Mouse (Mus musculus): Measurements from ENCODE around the gene Rab11fip4. TPM values are rescaled to one million over a fixed set of nuclear protein-coding genes. Genes with fewer than 3 reads are reported as not detected.

Gene Rab11fip4
- polyA plus RNA-seq, 1 experiment from 2014 or later, result 28.9 TPM

GRCm38 (mm10) chr11:79658205-79658825, 67.3 kb downstream of the Rab11fip4 start:
- peaks cover 31% of the 10 kb centered on the region for H3K4me1 ChIP-seq (replicated peaks)
- no peak overlapping the region for H3K27ac ChIP-seq (replicated peaks)
- H3K4me2 ChIP-seq, result no peak overlapping the region
- H3K9ac ChIP-seq, result no peak overlapping the region
- no peaks in the 10 kb centered on the region for H3K36me3 ChIP-seq
- H3K4me3 ChIP-seq, result no peak overlapping the region
- 92% methylated on average over 10 of the region's 10 CpGs for WGBS
- H3K9me3 ChIP-seq, result no peaks in the 10 kb centered on the region
- no peaks in the 10 kb centered on the region for H3K27me3 ChIP-seq
- no peak for ATAC-seq (ENCODE audit: low FRiP score, low read depth)

DNA sequence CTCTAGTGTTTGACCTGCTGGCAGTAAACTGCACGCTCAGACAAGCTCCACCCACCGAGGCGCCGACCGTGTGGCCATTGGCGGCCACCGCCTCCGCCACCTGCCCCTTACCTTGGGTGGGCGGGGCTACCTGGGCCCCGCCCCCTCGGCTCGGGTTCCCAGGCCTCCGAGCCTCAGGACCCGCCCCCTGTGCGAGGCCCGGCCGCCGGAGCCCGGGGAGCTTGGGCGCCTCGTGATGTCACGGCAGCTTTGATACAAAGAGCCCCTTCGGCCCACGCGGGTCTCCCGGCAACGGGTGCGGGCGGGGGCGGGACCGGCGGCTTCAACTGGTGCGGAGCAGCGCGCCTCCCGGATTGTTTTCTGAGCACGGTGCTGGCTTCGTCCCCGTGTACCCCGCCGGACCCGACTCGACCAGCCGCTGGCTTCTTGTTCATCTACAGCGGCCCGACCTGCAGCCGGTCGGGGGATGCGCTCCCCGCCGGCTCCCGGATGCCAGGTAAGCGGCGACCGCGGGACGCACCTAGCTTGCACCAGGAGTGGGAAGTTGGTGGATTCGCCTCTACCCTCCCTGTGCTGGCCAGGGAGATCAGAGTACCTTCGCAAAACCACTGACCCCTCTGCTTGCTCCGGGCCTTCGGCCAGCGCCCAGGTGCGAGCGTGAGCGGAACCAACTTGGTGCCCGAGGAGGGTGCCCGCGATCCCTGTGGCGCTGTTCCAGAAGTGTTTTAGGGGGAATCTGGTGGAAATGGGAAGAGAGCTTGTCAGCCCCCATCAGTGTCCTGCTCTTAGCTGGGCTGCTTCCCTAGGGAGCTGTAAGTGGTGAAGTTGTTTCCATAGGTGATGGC, 69.6 kb downstream of the Rab11fip4 start:
- Histone ChIP-seq H3K9me3 (no peaks in the 10 kb centered on the region), H3K27me3 (no peaks in the 10 kb centered on the region), H3K4me2 (peak overlapping the region; percentile 91), H3K4me3 (peak overlapping the region; percentile 53), H3K4me1 (replicated peaks) (peaks cover 34% of the 10 kb centered on the region), H3K9ac (peak overlapping the region; percentile 58), H3K36me3 (no peaks in the 10 kb centered on the region), H3K27ac (replicated peaks) (peak overlapping the region; percentile 44)
- peak; percentile 88 for ATAC-seq (ENCODE audit: low FRiP score, low read depth)
- under 1% methylated on average over 64 of the region's 69 CpGs for WGBS

- ATAC-seq (ENCODE audit: low FRiP score, low read depth), result no peak
- 70% methylated on average over 6 of the region's 6 CpGs for WGBS
- H3K9me3 ChIP-seq, result no peaks in the 10 kb centered on the region
- H3K9ac ChIP-seq, result no peak overlapping the region
- H3K4me2 ChIP-seq, result peak overlapping the region; percentile 91
- no peaks in the 10 kb centered on the region for H3K27me3 ChIP-seq
- H3K36me3 ChIP-seq, result no peaks in the 10 kb centered on the region
- H3K4me1 ChIP-seq (replicated peaks), result peaks cover 37% of the 10 kb centered on the region
- H3K27ac ChIP-seq (replicated peaks), result no peak overlapping the region
- H3K4me3 ChIP-seq, result peak overlapping the region; percentile 53; the same call in 1 of the 2 replicates
Measured at GRCm38 (mm10) chr11:79661877-79662545, 71.0 kb downstream of the Rab11fip4 start.

DNA sequence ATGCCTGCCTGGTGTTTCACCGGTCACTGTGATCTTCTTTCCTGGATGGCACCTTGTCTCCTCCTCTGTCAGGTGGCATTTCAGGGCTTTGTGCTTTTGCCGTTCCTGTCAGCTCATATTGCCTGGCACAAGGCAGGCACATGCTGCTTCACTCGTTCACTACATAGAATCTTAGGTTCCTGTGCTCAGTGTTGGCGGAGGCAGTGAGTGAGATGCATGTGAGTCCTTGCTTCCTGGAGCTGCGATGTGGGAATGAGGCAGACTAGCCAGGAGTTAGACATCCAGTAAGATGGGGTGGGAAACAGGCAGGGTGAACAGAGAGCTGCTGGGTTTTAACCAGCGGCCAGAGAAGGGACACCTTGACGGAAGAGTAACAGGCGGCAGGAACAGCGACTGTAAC, 72.1 kb downstream of the Rab11fip4 start:
- no peaks in the 10 kb centered on the region for H3K36me3 ChIP-seq
- H3K4me2 ChIP-seq, result no peak overlapping the region
- H3K4me1 ChIP-seq (replicated peaks), result peaks cover 37% of the 10 kb centered on the region
- no peak overlapping the region for H3K27ac ChIP-seq (replicated peaks)
- no peak for ATAC-seq (ENCODE audit: low FRiP score, low read depth)
- H3K9me3 ChIP-seq, result no peaks in the 10 kb centered on the region
- H3K27me3 ChIP-seq, result no peaks in the 10 kb centered on the region
- WGBS, result 82% methylated on average over 9 of the region's 9 CpGs
- H3K9ac ChIP-seq, result no peak overlapping the region
- no peak overlapping the region for H3K4me3 ChIP-seq

DNA sequence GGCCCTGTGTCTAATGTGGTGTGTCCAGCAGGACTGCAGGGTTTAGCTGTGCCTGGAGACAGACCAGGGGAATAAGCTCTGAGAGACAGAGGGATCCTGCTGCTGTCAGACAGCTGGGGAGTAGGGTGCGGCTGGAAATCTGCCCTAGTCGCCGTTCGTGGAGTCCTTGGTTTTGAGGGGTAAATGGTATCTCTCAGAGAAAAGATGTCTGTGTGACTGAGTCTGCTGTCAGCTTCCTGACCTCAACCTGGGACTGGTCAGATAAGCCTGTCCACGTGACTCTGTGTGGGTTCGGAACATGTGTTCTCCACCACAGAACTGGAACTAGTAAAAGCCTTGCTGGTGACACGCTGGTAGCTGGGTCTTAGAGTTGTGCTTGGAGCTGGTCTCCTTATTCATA, 72.6 kb downstream of the Rab11fip4 start:
- no peak overlapping the region for H3K27ac ChIP-seq (replicated peaks)
- H3K36me3 ChIP-seq, result no peaks in the 10 kb centered on the region
- H3K27me3 ChIP-seq, result no peaks in the 10 kb centered on the region
- H3K9me3 ChIP-seq, result no peaks in the 10 kb centered on the region
- H3K4me2 ChIP-seq, result no peak overlapping the region
- H3K9ac ChIP-seq, result no peak overlapping the region
- 85% methylated on average over 7 of the region's 7 CpGs for WGBS
- peaks cover 37% of the 10 kb centered on the region for H3K4me1 ChIP-seq (replicated peaks)
- no peak for ATAC-seq (ENCODE audit: low FRiP score, low read depth)
- H3K4me3 ChIP-seq, result no peak overlapping the region

DNA sequence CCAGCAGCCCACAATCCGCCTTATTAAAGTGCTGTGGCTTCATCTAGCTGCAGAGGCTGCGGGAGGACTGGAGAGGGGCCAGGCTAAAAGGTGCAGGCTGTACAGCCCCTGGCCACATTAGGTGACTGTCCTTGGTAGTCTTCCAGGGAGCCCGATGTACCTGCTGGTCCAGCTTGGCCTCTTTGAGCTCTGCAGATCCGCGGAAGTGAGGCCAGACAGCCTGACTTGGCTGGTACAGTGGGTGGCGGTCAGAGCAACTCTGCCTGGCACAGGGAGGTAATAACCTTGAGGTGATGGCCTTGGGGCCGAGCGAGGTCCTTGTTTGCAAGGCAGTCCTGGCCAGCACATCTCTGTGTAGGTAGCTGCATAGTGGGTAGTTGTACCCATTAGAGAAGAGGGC, 75.5 kb downstream of the Rab11fip4 start:
- Histone ChIP-seq H3K27ac (replicated peaks) (no peak overlapping the region), H3K4me2 (no peak overlapping the region), H3K9ac (no peak overlapping the region), H3K4me3 (no peak overlapping the region), H3K9me3 (no peaks in the 10 kb centered on the region), H3K4me1 (replicated peaks) (peaks cover 25% of the 10 kb centered on the region), H3K36me3 (no peaks in the 10 kb centered on the region), H3K27me3 (no peaks in the 10 kb centered on the region)
- WGBS, result 90% methylated on average over 8 of the region's 8 CpGs
- no peak for ATAC-seq (ENCODE audit: low FRiP score, low read depth)

DNA sequence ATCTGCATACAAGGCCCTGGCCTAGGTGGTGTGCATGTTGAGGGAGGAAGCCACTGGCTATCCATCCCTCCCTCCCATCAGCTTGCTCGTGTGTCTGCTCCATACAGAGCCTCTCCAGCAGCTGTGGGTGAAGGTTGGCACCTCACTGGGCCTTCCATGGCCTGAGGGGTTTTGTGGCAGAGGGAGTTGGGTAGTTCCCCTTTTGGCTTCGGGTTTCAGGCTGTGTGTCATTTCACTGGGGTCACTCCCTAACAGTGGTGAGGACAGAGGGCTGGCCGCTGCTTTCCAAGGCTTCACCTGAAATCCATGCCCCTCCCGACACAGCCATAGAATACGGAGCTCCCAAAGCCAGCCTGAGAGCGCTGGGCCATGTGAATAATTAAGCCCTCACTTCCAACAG, 78.2 kb downstream of the Rab11fip4 start:
- H3K4me3 ChIP-seq, result no peak overlapping the region
- 0 out of 2 replicates have a peak, but pooled peaks have one; percentile 17 for ATAC-seq (ENCODE audit: low FRiP score, low read depth)
- no peak overlapping the region for H3K27ac ChIP-seq (replicated peaks)
- peaks cover 22% of the 10 kb centered on the region for H3K4me1 ChIP-seq (replicated peaks)
- H3K27me3 ChIP-seq, result no peaks in the 10 kb centered on the region
- H3K36me3 ChIP-seq, result no peaks in the 10 kb centered on the region
- H3K9ac ChIP-seq, result no peak overlapping the region
- WGBS, result 75% methylated on average over 6 of the region's 6 CpGs
- H3K9me3 ChIP-seq, result no peaks in the 10 kb centered on the region
- no peak overlapping the region for H3K4me2 ChIP-seq

GRCm38 (mm10) chr11:79669947-79670346, 78.9 kb downstream of the Rab11fip4 start:
- no peak for ATAC-seq (ENCODE audit: low FRiP score, low read depth)
- Histone ChIP-seq H3K4me2 (no peak overlapping the region), H3K36me3 (no peaks in the 10 kb centered on the region), H3K4me1 (replicated peaks) (peaks cover 29% of the 10 kb centered on the region), H3K9me3 (no peaks in the 10 kb centered on the region), H3K27me3 (no peaks in the 10 kb centered on the region), H3K4me3 (no peak overlapping the region), H3K27ac (replicated peaks) (no peak overlapping the region), H3K9ac (no peak overlapping the region)
- WGBS, result 61% methylated on average over 3 of the region's 3 CpGs

- no peak for ATAC-seq (ENCODE audit: low FRiP score, low read depth)
Measured at GRCm38 (mm10) chr11:79670411-79670945, 79.5 kb downstream of the Rab11fip4 start.

DNA sequence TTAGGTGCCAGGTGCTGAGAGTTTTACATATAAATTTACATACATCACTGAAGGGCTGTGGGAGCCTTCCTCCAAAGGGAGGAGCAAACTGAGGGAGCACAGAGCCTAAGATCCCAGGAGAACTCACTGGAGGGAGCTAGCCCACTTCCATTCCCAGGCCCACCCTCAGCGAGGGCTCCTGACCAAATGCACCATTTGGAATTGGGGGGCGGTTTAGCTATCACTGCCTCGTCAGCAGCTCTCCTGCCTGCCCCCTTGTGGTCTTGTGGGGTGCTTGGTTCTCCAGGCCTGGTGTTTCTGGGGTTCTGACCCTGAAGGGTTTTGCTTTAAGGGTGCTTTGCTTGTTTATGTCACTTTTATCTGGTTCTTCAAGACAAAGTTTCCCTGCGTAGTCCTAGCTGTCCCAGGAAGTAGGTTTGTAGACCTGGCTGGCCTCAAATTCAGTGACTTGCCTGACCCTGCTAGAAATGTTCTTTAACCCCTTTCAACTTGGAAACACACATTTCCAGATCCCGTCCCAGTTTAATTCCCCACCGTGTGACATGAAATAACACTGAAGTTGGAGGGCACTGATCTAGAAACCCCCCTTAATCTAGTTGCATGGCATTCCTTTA, 80.8 kb downstream of the Rab11fip4 start:
- 54% methylated on average over 6 of the region's 6 CpGs for WGBS
- Histone ChIP-seq H3K4me2 (no peak overlapping the region), H3K4me1 (replicated peaks) (peaks cover 44% of the 10 kb centered on the region), H3K9ac (no peak overlapping the region), H3K27me3 (no peaks in the 10 kb centered on the region), H3K4me3 (no peak overlapping the region), H3K36me3 (no peaks in the 10 kb centered on the region), H3K9me3 (no peaks in the 10 kb centered on the region), H3K27ac (replicated peaks) (no peak overlapping the region)
- no peak for ATAC-seq (ENCODE audit: low FRiP score, low read depth)

More at GRCm38 (mm10) chr11:79670411-79670945, 79.5 kb downstream of the Rab11fip4 start:
- no peaks in the 10 kb centered on the region for H3K27me3 ChIP-seq
- H3K9me3 ChIP-seq, result no peaks in the 10 kb centered on the region
- H3K9ac ChIP-seq, result no peak overlapping the region
- WGBS, result 67% methylated on average over 7 of the region's 7 CpGs
- no peak overlapping the region for H3K4me3 ChIP-seq
- H3K27ac ChIP-seq (replicated peaks), result no peak overlapping the region
- H3K36me3 ChIP-seq, result no peaks in the 10 kb centered on the region
- H3K4me1 ChIP-seq (replicated peaks), result peaks cover 34% of the 10 kb centered on the region
- no peak overlapping the region for H3K4me2 ChIP-seq

GRCm38 (mm10) chr11:79673072-79673471, 82.1 kb downstream of the Rab11fip4 start:
- H3K4me3 ChIP-seq, result no peak overlapping the region
- no peak overlapping the region for H3K27ac ChIP-seq (replicated peaks)
- H3K36me3 ChIP-seq, result no peaks in the 10 kb centered on the region
- H3K27me3 ChIP-seq, result no peaks in the 10 kb centered on the region
- H3K4me2 ChIP-seq, result no peak overlapping the region
- H3K9me3 ChIP-seq, result no peaks in the 10 kb centered on the region
- H3K9ac ChIP-seq, result no peak overlapping the region
- 75% methylated on average over 5 of the region's 5 CpGs for WGBS
- peaks cover 52% of the 10 kb centered on the region for H3K4me1 ChIP-seq (replicated peaks)
- ATAC-seq (ENCODE audit: low FRiP score, low read depth), result no peak
